Mouse (Mus musculus) cerebellum, adult 2 months (tissue): ENCODE measurements around the gene Stoml3.

Experiments used
- CTCF ChIP-seq: fragments of 200-500 bp; IDR thresholded peaks from 2 replicates; pipeline ENCODE4 v1.5.1; 2011; ENCODE audit warnings: low read depth, mild to moderate bottlenecking, control low read depth, low read length, moderate library complexity, borderline replicate concordance; ENCODE audit not compliant: insufficient read depth
- POLR2A ChIP-seq: fragments of 200-500 bp; IDR thresholded peaks from 2 replicates; pipeline ENCODE4 v1.6.1; 2011; ENCODE audit warnings: low read length, control low read depth, borderline replicate concordance; ENCODE audit not compliant: insufficient read depth

- TF ChIP-seq CTCF (no peak), POLR2A (no peak)
Observed at GRCm38 (mm10) chr3:53450666-53451065, 37.8 kb upstream of the Stoml3 start.
